Mouse (Mus musculus): Measurements from ENCODE around the gene Sun5. TPM values are rescaled to one million over a fixed set of nuclear protein-coding genes. Genes with fewer than 3 reads are reported as not detected.
A peak's percentile ranks its signal among the peaks of the same experiment; 100 is the strongest.

The Sun5 gene
- polyA plus RNA-seq, 1 experiment from 2014 or later = not detected

DNA sequence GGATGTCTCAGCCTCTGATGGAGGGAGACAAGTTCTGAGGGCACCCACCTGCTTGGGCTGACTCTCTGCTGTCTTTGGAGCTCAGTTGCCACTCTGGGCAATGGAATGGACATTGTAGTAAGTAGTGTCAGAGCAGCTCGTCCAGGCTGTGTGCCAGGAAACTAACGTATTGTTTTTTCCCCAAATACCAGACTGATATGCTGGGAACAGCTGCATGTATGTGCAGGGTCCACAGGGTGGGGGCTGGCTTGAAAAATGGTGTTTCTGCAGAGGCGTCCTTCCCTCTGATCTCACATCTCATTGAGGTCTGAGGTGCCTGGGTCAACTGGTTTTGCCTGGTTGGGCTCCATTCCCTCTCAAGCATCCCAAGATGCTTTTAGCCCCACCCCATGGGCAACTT, 10.2 kb downstream of the Sun5 start:
- H3K9me3 ChIP-seq (ENCODE audit: control insufficient read depth, low read length) = no peaks in the 10 kb centered on the region
- no peak overlapping the region for H3K4me3 ChIP-seq (ENCODE audit: low read depth, low read length)
- H3K27ac ChIP-seq (ENCODE audit: low read depth, low read length) = no peak overlapping the region
- H3K27me3 ChIP-seq (ENCODE audit: control insufficient read depth, insufficient read depth, low read length) = no peaks in the 10 kb centered on the region
- 80% methylated on average over 3 of the region's 3 CpGs for WGBS
- no peaks in the 10 kb centered on the region for H3K4me1 ChIP-seq (replicated peaks; ENCODE audit: control insufficient read depth, insufficient read depth, low read length)
- no peaks in the 10 kb centered on the region for H3K36me3 ChIP-seq (ENCODE audit: control insufficient read depth, insufficient read depth, low read length)
- no peak overlapping the region for H3K4me2 ChIP-seq (ENCODE audit: low read depth, low read length, severe bottlenecking)
- no peak for DNase-seq (ENCODE audit: low spot score)
- no peak overlapping the region for H3K9ac ChIP-seq (ENCODE audit: low read length)
- no peak for ATAC-seq (replicated peaks; ENCODE audit: low FRiP score)

DNA sequence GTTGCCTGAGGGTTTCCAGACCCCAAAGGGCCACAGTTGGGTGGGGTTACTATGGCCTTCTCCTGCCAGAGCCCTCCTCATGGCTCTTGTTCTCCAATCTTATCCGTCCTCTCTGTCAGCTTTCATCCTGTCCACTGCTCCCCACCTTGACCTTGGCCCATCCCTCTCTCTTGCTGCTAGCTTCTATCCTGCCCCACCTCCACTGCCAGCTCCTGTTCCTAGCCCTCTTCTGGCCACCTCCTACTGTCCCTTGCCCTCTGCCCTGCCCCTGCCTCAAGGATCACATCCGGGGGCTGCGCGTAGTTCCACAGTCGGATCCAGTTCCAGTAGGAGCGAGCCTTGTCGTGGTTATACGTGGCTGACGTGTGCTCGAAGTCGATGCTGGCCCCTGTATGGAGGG, 10.6 kb downstream of the Sun5 start:
- ATAC-seq (replicated peaks; ENCODE audit: low FRiP score) = no peak
- no peak overlapping the region for H3K4me2 ChIP-seq (ENCODE audit: low read depth, low read length, severe bottlenecking)
- no peak overlapping the region for H3K27ac ChIP-seq (ENCODE audit: low read depth, low read length)
- no peaks in the 10 kb centered on the region for H3K27me3 ChIP-seq (ENCODE audit: control insufficient read depth, insufficient read depth, low read length)
- WGBS = 88% methylated on average over 11 of the region's 11 CpGs
- no peak for DNase-seq (ENCODE audit: low spot score)
- H3K9me3 ChIP-seq (ENCODE audit: control insufficient read depth, low read length) = no peaks in the 10 kb centered on the region
- H3K4me1 ChIP-seq (replicated peaks; ENCODE audit: control insufficient read depth, insufficient read depth, low read length) = no peaks in the 10 kb centered on the region
- H3K4me3 ChIP-seq (ENCODE audit: low read depth, low read length) = no peak overlapping the region
- H3K9ac ChIP-seq (ENCODE audit: low read length) = no peak overlapping the region
- no peaks in the 10 kb centered on the region for H3K36me3 ChIP-seq (ENCODE audit: control insufficient read depth, insufficient read depth, low read length)

DNA sequence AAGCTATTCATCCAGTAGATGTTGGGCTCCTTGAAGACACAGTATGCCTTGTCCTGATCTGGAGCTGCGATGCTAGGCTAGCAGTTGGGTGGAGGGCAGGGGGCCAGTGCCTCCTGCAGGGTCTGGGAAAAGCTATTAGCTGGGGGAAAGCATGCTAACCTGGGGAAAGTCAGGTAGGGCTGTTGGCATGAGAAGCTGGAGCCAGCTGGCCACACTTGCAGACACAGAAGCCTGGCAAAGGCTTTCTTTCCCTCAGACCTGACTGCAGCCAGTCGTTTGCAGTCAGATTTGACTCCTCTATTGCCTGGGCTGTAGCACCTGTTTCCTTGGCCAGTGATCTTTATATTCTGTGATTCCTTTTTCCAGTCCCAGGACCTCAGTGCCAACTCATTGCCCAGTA, 11.3 kb downstream of the Sun5 start:
- H3K9me3 ChIP-seq (ENCODE audit: control insufficient read depth, low read length) = no peaks in the 10 kb centered on the region
- no peaks in the 10 kb centered on the region for H3K4me1 ChIP-seq (replicated peaks; ENCODE audit: control insufficient read depth, insufficient read depth, low read length)
- H3K9ac ChIP-seq (ENCODE audit: low read length) = no peak overlapping the region
- DNase-seq (ENCODE audit: low spot score) = no peak
- 64% methylated on average over 2 of the region's 2 CpGs for WGBS
- no peaks in the 10 kb centered on the region for H3K36me3 ChIP-seq (ENCODE audit: control insufficient read depth, insufficient read depth, low read length)
- ATAC-seq (replicated peaks; ENCODE audit: low FRiP score) = no peak
- H3K27me3 ChIP-seq (ENCODE audit: control insufficient read depth, insufficient read depth, low read length) = no peaks in the 10 kb centered on the region
- H3K4me3 ChIP-seq (ENCODE audit: low read depth, low read length) = no peak overlapping the region
- no peak overlapping the region for H3K4me2 ChIP-seq (ENCODE audit: low read depth, low read length, severe bottlenecking)
- H3K27ac ChIP-seq (ENCODE audit: low read depth, low read length) = no peak overlapping the region

DNA sequence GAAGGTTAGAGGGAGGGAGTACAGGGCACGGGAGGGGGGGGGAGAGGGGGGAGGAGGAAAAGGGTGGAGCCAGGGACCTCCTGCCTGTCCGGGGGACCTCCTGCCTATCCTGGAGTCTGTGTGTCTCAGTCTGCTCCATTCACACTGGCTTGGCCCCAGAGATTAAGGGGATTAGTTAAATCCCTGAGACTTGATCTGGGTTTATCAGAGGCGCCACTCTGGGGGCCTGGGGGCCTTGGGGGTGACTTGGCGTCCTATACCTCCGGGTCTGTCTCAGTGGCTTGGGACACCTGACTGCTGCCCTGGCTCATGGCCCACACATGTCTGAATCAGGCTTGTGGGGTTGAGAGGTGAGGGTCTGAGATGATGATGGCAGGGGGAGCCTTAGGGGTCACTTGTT, 17.3 kb downstream of the Sun5 start:
- Histone ChIP-seq H3K4me2 (ENCODE audit: low read depth, low read length, severe bottlenecking) (no peak overlapping the region), H3K4me1 (replicated peaks; ENCODE audit: control insufficient read depth, insufficient read depth, low read length) (no peaks in the 10 kb centered on the region), H3K27me3 (ENCODE audit: control insufficient read depth, insufficient read depth, low read length) (no peaks in the 10 kb centered on the region), H3K9me3 (ENCODE audit: control insufficient read depth, low read length) (no peaks in the 10 kb centered on the region), H3K9ac (ENCODE audit: low read length) (no peak overlapping the region), H3K4me3 (ENCODE audit: low read depth, low read length) (no peak overlapping the region), H3K27ac (ENCODE audit: low read depth, low read length) (no peak overlapping the region), H3K36me3 (ENCODE audit: control insufficient read depth, insufficient read depth, low read length) (no peaks in the 10 kb centered on the region)
- WGBS = 1% methylated on average over 5 of the region's 5 CpGs
- ATAC-seq (replicated peaks; ENCODE audit: low FRiP score) (no peak), DNase-seq (ENCODE audit: low spot score) (peak; percentile 45)

DNA sequence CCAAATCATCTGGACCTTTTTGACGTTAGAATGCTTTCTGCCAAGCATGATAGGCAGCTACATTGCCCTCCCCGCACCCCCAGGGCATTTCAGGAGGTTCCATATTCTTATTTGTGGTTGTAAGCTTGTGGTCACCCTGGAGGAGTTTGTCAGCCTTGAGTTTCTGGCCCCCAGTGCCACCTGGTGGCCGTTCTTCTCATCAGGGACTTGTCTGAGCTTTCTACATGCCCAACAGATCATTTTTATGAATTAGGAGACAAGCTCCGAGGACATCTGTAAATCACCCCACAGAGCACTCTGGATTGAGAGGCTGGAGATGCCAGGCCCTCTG, 19.9 kb downstream of the Sun5 start:
- Histone ChIP-seq H3K4me2 (ENCODE audit: low read depth, low read length, severe bottlenecking) (no peak overlapping the region), H3K9me3 (ENCODE audit: control insufficient read depth, low read length) (no peaks in the 10 kb centered on the region), H3K27ac (ENCODE audit: low read depth, low read length) (no peak overlapping the region), H3K36me3 (ENCODE audit: control insufficient read depth, insufficient read depth, low read length) (no peaks in the 10 kb centered on the region), H3K4me1 (replicated peaks; ENCODE audit: control insufficient read depth, insufficient read depth, low read length) (no peaks in the 10 kb centered on the region), H3K27me3 (ENCODE audit: control insufficient read depth, insufficient read depth, low read length) (no peaks in the 10 kb centered on the region), H3K9ac (ENCODE audit: low read length) (no peak overlapping the region), H3K4me3 (ENCODE audit: low read depth, low read length) (no peak overlapping the region)
- no peak for ATAC-seq (replicated peaks; ENCODE audit: low FRiP score)
- WGBS = 60% methylated on average over 4 of the region's 4 CpGs
- peak; percentile 72 for DNase-seq (ENCODE audit: low spot score)

DNA sequence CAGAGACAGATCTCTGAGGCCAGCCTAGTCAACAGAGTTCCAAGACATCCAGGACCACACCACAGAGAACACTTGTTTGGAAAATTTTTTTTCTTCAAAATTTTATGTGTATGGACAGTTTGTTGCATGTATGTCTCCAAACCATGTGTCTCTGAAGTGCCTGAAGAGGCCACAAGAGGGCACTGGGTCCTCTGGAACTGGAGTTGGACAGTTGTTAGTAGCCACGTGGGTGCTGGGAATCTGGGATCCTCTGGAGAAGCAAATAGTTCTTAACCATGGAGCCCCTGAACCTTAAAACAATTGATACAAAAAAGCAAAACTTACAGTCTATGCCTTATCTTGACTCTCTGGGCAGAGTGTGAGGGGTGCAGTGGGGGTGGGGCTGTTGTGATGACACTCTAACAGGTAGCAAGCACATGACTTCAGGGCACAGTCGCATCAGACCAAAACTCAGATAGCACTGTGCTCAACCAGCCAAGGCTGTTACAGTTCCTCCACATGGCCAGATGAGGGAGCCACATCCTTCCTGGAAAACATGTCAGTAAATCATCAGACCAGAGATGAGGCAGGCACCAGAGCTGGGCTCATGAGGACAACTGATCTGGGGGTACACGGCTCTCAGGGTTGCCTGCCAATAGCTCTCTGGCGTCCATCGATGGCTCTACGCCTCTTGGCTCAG, 20.4 kb downstream of the Sun5 start:
- WGBS = 90% methylated on average over 6 of the region's 6 CpGs
- ATAC-seq (replicated peaks; ENCODE audit: low FRiP score) (no peak), DNase-seq (ENCODE audit: low spot score) (no peak)
- H3K4me3 ChIP-seq (ENCODE audit: low read depth, low read length) = no peak overlapping the region
- H3K4me1 ChIP-seq (replicated peaks; ENCODE audit: control insufficient read depth, insufficient read depth, low read length) = no peaks in the 10 kb centered on the region
- H3K9ac ChIP-seq (ENCODE audit: low read length) = no peak overlapping the region
- H3K27me3 ChIP-seq (ENCODE audit: control insufficient read depth, insufficient read depth, low read length) = no peaks in the 10 kb centered on the region
- no peaks in the 10 kb centered on the region for H3K9me3 ChIP-seq (ENCODE audit: control insufficient read depth, low read length)
- H3K4me2 ChIP-seq (ENCODE audit: low read depth, low read length, severe bottlenecking) = no peak overlapping the region
- H3K27ac ChIP-seq (ENCODE audit: low read depth, low read length) = no peak overlapping the region
- no peaks in the 10 kb centered on the region for H3K36me3 ChIP-seq (ENCODE audit: control insufficient read depth, insufficient read depth, low read length)

DNA sequence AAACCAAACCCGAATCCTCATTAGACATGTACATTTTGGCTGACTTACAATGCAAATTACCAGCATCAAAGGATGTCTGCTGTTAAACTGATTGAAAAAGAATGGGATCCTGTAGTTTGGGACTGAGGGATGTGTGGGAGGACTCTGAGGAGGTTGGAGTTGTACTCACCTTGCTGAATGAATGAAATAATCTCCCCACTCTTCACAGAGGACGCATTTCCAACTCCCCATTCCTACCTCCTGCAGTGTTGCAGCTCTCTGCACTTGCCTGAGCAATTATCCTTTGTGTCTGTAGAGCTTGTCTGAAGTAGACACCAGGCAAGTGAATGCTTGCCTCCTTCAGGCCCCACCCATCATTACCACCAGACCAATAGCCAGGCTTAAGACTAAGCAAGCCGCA, 22.5 kb downstream of the Sun5 start:
- 75% methylated on average over 3 of the region's 3 CpGs for WGBS
- Histone ChIP-seq H3K4me3 (ENCODE audit: low read depth, low read length) (no peak overlapping the region), H3K4me1 (replicated peaks; ENCODE audit: control insufficient read depth, insufficient read depth, low read length) (no peaks in the 10 kb centered on the region), H3K36me3 (ENCODE audit: control insufficient read depth, insufficient read depth, low read length) (no peaks in the 10 kb centered on the region), H3K9ac (ENCODE audit: low read length) (no peak overlapping the region), H3K4me2 (ENCODE audit: low read depth, low read length, severe bottlenecking) (no peak overlapping the region), H3K27me3 (ENCODE audit: control insufficient read depth, insufficient read depth, low read length) (no peaks in the 10 kb centered on the region), H3K9me3 (ENCODE audit: control insufficient read depth, low read length) (no peaks in the 10 kb centered on the region), H3K27ac (ENCODE audit: low read depth, low read length) (no peak overlapping the region)
- ATAC-seq (replicated peaks; ENCODE audit: low FRiP score) (no peak), DNase-seq (ENCODE audit: low spot score) (peak; percentile 21)

DNA sequence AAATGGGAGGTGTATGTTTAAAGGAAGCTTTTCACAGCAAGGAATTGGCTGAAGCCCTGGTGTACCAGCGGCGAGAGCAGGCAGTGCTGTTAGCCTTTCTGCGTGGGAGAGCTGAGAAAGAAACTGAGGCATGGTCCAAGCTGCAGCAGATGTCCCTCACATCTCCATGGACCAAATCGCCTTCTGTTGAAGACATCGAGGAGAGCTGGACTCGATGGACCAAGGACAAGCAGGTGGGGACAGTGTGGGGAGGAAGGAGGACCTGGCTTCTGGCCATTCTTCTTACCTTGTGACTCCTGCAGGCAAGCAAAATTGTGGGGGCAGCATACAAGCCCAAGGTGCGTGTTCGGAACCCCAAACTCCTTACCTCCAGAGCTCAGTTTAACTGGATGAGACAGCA, 28.0 kb downstream of the Sun5 start:
- Histone ChIP-seq H3K4me1 (replicated peaks; ENCODE audit: control insufficient read depth, insufficient read depth, low read length) (no peaks in the 10 kb centered on the region), H3K4me2 (ENCODE audit: low read depth, low read length, severe bottlenecking) (no peak overlapping the region)
- 86% methylated on average over 8 of the region's 8 CpGs for WGBS

DNA sequence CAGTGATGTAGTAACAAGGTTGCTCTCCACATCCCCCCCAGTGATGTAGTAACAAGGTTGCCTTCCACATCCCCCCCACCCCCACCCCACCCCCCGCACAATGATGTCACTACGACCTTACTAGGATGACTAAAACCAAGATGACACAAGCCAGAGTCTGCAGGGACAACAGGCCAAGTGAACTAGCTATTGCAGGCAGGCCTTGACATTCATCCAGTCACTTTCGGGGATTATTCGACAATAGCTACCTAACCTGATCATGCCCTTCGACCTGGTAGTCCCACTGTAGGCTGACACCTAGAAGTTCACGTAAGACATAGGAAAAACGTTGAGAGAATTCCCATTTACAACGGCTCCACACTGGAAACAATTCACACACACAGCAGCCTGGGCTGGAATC, 37.6 kb downstream of the Sun5 start:
- Histone ChIP-seq H3K9ac (ENCODE audit: low read length) (no peak overlapping the region), H3K4me2 (ENCODE audit: low read depth, low read length, severe bottlenecking) (no peak overlapping the region), H3K27ac (ENCODE audit: low read depth, low read length) (no peak overlapping the region), H3K9me3 (ENCODE audit: control insufficient read depth, low read length) (no peaks in the 10 kb centered on the region), H3K4me1 (replicated peaks; ENCODE audit: control insufficient read depth, insufficient read depth, low read length) (no peaks in the 10 kb centered on the region), H3K27me3 (ENCODE audit: control insufficient read depth, insufficient read depth, low read length) (no peaks in the 10 kb centered on the region), H3K4me3 (ENCODE audit: low read depth, low read length) (no peak overlapping the region), H3K36me3 (ENCODE audit: control insufficient read depth, insufficient read depth, low read length) (no peaks in the 10 kb centered on the region)
- WGBS = 88% methylated on average over 8 of the region's 8 CpGs
- DNase-seq (ENCODE audit: low spot score) = no peak
- ATAC-seq (replicated peaks; ENCODE audit: low FRiP score) = no peak

More for the DNA sequence above, 28.0 kb downstream of the Sun5 start:
- Histone ChIP-seq H3K9ac (ENCODE audit: low read length) (no peak overlapping the region), H3K27me3 (ENCODE audit: control insufficient read depth, insufficient read depth, low read length) (no peaks in the 10 kb centered on the region), H3K36me3 (ENCODE audit: control insufficient read depth, insufficient read depth, low read length) (no peaks in the 10 kb centered on the region), H3K27ac (ENCODE audit: low read depth, low read length) (no peak overlapping the region), H3K9me3 (ENCODE audit: control insufficient read depth, low read length) (no peaks in the 10 kb centered on the region), H3K4me3 (ENCODE audit: low read depth, low read length) (no peak overlapping the region)
- DNase-seq (ENCODE audit: low spot score) (peak; percentile 32), ATAC-seq (replicated peaks; ENCODE audit: low FRiP score) (no peak)

All from forebrain, embryonic 11.5 days (tissue).